Mouse (Mus musculus) liver, embryonic 18 days (tissue): Measurements from ENCODE around the gene Gm11757. TPM values are rescaled to one million over a fixed set of nuclear protein-coding genes. Genes with fewer than 3 reads are reported as not detected.

Experiments used
- polyA plus RNA-seq: library from polyadenylated mRNA; depleted of rRNA; stranded (reverse); fragments of >200 nt; gene quantifications from 2 replicates; pipeline ENCODE4 v1.2.3, GENCODE M21; 2012; rRNA removed

Gene Gm11757
- polyA plus RNA-seq: not detected in 2 replicates

DNA sequence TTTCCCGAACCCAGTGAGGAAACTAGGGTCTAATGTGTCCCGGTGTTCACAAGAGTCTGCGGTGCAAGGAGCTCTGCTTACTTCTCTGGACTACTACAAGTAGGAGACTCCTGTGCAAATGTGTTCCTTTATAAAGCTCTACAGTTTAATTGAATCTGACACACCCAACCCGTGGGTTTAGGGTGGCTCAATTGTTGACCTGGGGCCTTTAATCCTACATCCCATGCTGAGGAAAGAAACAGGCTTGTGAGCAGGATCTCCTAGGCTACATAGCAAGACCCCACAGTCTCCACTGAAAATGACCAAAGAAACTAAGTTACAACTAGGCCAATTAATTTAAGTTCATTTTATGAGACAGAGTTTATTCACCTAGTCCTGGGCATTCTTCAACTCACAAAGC, at the start of gene Gm11757:
Gene Gm11757 (minus strand): TSS at position 101 of the 400 bp plus-strand sequence.

DNA sequence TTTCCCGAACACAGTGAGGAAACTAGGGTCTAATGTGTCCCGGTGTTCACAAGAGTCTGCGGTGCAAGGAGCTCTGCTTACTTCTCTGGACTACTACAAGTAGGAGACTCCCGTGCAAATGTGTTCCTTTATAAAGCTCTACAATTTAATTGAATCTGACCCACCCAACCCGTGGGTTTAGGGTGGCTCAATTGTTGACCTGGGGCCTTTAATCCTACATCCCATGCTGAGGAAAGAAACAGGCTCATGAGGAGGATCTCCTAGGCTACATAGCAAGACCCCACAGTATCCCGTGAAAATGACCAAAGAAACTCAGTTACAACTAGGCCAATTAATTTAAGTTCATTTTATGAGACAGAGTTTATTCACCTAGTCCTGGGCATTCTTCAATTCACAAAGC, 29.7 kb upstream of the Gm11757 start, which contains the start of gene Gm11756:
Gene Gm11756 (minus strand): TSS at position 101 of the 400 bp plus-strand sequence.

DNA sequence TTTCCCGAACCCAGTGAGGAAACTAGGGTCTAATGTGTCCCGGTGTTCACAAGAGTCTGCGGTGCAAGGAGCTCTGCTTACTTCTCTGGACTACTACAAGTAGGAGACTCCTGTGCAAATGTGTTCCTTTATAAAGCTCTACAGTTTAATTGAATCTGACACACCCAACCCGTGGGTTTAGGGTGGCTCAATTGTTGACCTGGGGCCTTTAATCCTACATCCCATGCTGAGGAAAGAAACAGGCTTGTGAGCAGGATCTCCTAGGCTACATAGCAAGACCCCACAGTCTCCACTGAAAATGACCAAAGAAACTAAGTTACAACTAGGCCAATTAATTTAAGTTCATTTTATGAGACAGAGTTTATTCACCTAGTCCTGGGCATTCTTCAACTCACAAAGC, 14.9 kb upstream of the Gm11757 start, which contains the start of gene Gm13871:
Gene Gm13871 (minus strand): TSS at position 101 of the 400 bp plus-strand sequence.

DNA sequence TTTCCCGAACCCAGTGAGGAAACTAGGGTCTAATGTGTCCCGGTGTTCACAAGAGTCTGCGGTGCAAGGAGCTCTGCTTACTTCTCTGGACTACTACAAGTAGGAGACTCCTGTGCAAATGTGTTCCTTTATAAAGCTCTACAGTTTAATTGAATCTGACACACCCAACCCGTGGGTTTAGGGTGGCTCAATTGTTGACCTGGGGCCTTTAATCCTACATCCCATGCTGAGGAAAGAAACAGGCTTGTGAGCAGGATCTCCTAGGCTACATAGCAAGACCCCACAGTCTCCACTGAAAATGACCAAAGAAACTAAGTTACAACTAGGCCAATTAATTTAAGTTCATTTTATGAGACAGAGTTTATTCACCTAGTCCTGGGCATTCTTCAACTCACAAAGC, 14.7 kb downstream of the Gm11757 start, which contains the start of gene Gm11758:
Gene Gm11758 (minus strand): TSS at position 101 of the 400 bp plus-strand sequence.

Other genes with a start within 250 kb of the Gm11757 start
- gene Gm11239, start 222.8 kb downstream of the Gm11757 start, polyA plus RNA-seq: not detected in 2 replicates
- not detected in 2 replicates for gene Gm428, start 207.6 kb downstream of the Gm11757 start, polyA plus RNA-seq
- 0.05 and 0.07 TPM in 2 replicates for gene Rasef, start 100.1 kb downstream of the Gm11757 start, polyA plus RNA-seq
- not detected in 2 replicates for gene Gm11758, start 14.8 kb downstream of the Gm11757 start, polyA plus RNA-seq
- not detected in 2 replicates for gene Gm13871, start 14.8 kb upstream of the Gm11757 start, polyA plus RNA-seq
- not detected in 2 replicates for gene Gm11756, start 29.6 kb upstream of the Gm11757 start, polyA plus RNA-seq
- not detected in 2 replicates for gene 2310002L09Rik, start 59.7 kb upstream of the Gm11757 start, polyA plus RNA-seq
- gene Frmd3, start 122.3 kb upstream of the Gm11757 start, polyA plus RNA-seq: 0.03 and 0.10 TPM in 2 replicates